In the genomic region with DNA sequence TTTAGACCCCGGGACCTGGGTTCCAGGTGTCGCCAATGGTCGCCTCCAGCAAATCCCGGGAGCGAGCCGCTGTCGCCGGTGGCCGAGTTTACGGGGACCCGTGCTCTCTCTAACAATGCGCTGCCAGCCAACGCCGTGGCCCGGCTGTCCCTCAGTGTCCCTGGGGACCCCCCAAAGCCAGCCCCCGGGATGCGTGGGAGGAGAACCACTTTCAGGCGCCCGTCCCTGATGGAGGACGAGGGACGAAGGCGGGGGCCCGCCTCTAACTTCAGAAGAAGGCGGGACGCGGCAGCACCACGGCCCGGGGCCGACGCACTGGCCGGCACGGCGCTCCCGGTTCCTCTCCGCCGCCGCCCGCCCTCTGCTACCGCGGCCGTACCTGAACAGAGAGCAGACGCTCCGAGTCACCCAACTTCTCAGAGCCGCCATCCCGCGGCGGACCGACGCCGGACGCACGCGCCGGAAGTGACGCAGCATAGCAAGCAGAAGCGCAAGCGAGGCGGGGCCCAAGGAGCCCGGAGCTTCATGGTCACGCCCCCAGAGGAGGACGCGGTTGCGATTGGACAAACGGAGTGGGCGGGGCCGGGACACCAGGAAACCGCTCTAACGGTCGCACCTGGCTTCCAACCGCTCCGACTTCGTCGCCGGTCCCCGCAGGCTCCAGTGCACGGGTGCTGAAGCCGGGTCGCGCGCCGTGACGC, we compare ENCODE assay signal across 7 mouse cellular contexts. TPM values are rescaled to one million over a fixed set of nuclear protein-coding genes. Genes with fewer than 3 reads are reported as not detected.
A peak's percentile ranks its signal among the peaks of the same experiment; 100 is the strongest.
DNase-seq lines count a peak whose midpoint lies in the region; ATAC-seq lines count a peak whose summit lies in the region.

Diablo (minus strand) TSS at position 485 of the 701 bp plus-strand sequence.

- peaks cover 20% of the 10 kb centered on the region for H3K4me1 ChIP-seq in embryonic facial prominence, embryonic 12.5 days
- peaks cover 15% of the 10 kb centered on the region for H3K4me1 ChIP-seq in limb, embryonic 11.5 days (ENCODE audit: control insufficient read depth, insufficient read depth, low read length)
- peaks cover 7% of the 10 kb centered on the region; the same call in 1 of the 2 replicates for H3K4me1 ChIP-seq in midbrain, embryonic 14.5 days (ENCODE audit: control insufficient read depth, insufficient read depth, low read length)

- peak within 1 kb of the TSS; percentile 84 for H3K9ac ChIP-seq in embryonic facial prominence, embryonic 12.5 days
- H3K9ac ChIP-seq in limb, embryonic 11.5 days (ENCODE audit: low read length): peak within 1 kb of the TSS; percentile 87
- peak within 1 kb of the TSS; percentile 73 for H3K9ac ChIP-seq in midbrain, embryonic 14.5 days (replicated peaks; ENCODE audit: low read length)

- WGBS in embryonic facial prominence, embryonic 12.5 days: under 1% methylated on average over 82 of the region's 82 CpGs
- under 1% methylated on average over 75 of the region's 82 CpGs for WGBS in limb, embryonic 11.5 days
- WGBS in midbrain, embryonic 14.5 days: under 1% methylated on average over 82 of the region's 82 CpGs

- H3K9me3 ChIP-seq in embryonic facial prominence, embryonic 12.5 days: no peaks in the 10 kb centered on the region
- no peaks in the 10 kb centered on the region for H3K9me3 ChIP-seq in limb, embryonic 11.5 days (ENCODE audit: control insufficient read depth, low read length)
- no peaks in the 10 kb centered on the region for H3K9me3 ChIP-seq in midbrain, embryonic 14.5 days (ENCODE audit: control insufficient read depth, low read length)

- ATAC-seq in embryonic facial prominence, embryonic 12.5 days (ENCODE audit: insufficient number of reproducible peaks, insufficient read depth, low FRiP score, low TSS enrichment): peak; percentile 94
- peak; percentile 96 for ATAC-seq in limb, embryonic 11.5 days (ENCODE audit: insufficient number of reproducible peaks, low FRiP score, low TSS enrichment, low read depth)
- ATAC-seq in midbrain, embryonic 14.5 days (ENCODE audit: low FRiP score, low TSS enrichment): peak; percentile 98

- no peaks in the 10 kb centered on the region for H3K27me3 ChIP-seq in embryonic facial prominence, embryonic 12.5 days
- H3K27me3 ChIP-seq in limb, embryonic 11.5 days (ENCODE audit: control insufficient read depth, insufficient read depth, low read length): no peaks in the 10 kb centered on the region
- H3K27me3 ChIP-seq in midbrain, embryonic 14.5 days (ENCODE audit: control insufficient read depth, insufficient read depth, low read length): no peaks in the 10 kb centered on the region

- peak; percentile 98 for DNase-seq in adrenal gland, postnatal 25 days
- DNase-seq in heart, adult 11 months: peak; percentile 100
- DNase-seq in kidney, adult 18-20 months: peak; percentile 100
- DNase-seq in limb, embryonic 11.5 days (ENCODE audit: low spot score): peak; percentile 99
- peak; percentile 100 for DNase-seq in midbrain, embryonic 14.5 days
- peak; percentile 97 to 99 for DNase-seq in spleen, adult 18-20 months

- H3K36me3 ChIP-seq in embryonic facial prominence, embryonic 12.5 days: peaks cover 17% of the 10 kb centered on the region; the same call in 1 of the 2 replicates
- no peaks in the 10 kb centered on the region for H3K36me3 ChIP-seq in limb, embryonic 11.5 days (ENCODE audit: control insufficient read depth, insufficient read depth, low read length)
- peaks cover 27% of the 10 kb centered on the region for H3K36me3 ChIP-seq in midbrain, embryonic 14.5 days (ENCODE audit: control insufficient read depth, insufficient read depth, low read length)

- H3K4me3 ChIP-seq in embryonic facial prominence, embryonic 12.5 days: peak within 1 kb of the TSS; percentile 88
- peak within 1 kb of the TSS; percentile 95 for H3K4me3 ChIP-seq in limb, embryonic 11.5 days (ENCODE audit: low read depth, low read length)
- peak within 1 kb of the TSS; percentile 97 for H3K4me3 ChIP-seq in midbrain, embryonic 14.5 days (replicated peaks; ENCODE audit: low read depth, low read length)

- H3K27ac ChIP-seq in embryonic facial prominence, embryonic 12.5 days: peak within 1 kb of the TSS; percentile 72; the same call in 1 of the 2 replicates
- 0 out of 2 replicates have a peak within 1 kb of the TSS, but pooled peaks have one; percentile 30 for H3K27ac ChIP-seq in limb, embryonic 11.5 days (replicated peaks; ENCODE audit: low read depth, low read length)
- H3K27ac ChIP-seq in midbrain, embryonic 14.5 days (replicated peaks; ENCODE audit: low read depth, low read length): peak within 1 kb of the TSS; percentile 83

- peak within 1 kb of the TSS; percentile 80 for H3K4me2 ChIP-seq in embryonic facial prominence, embryonic 12.5 days (replicated peaks)
- H3K4me2 ChIP-seq in limb, embryonic 11.5 days (ENCODE audit: low read depth, severe bottlenecking): peak within 1 kb of the TSS; percentile 94
- peak within 1 kb of the TSS; percentile 94 for H3K4me2 ChIP-seq in midbrain, embryonic 14.5 days (ENCODE audit: low read length)

RNA-seq across cellular contexts. Expression of gene Diablo, which starts in this region (rescaled TPM):
- total RNA-seq in adrenal gland, postnatal 25 days (2021): 65.0 and 79.3 TPM in 2 replicates
- 121 and 125 TPM in 2 replicates for polyA plus RNA-seq in embryonic facial prominence, embryonic 12.5 days (2016; fragmentation: Nextera tagmentation; extraction: Ambion mirVana)
- 120 and 124 TPM in 2 replicates for polyA plus RNA-seq in limb, embryonic 11.5 days (2014; fragmentation: Nextera tagmentation; extraction: Ambion mirVana)
- 101 and 120 TPM in 2 replicates for polyA plus RNA-seq in midbrain, embryonic 14.5 days (2014; fragmentation: Nextera tagmentation; extraction: Ambion mirVana)

Comparison
In these comparisons a context has a peak if more than half of its experiments do, and no peak if none do; other contexts are left out.
1. Peak in every context shown above with its lines: DNase-seq, ATAC-seq, H3K4me3 ChIP-seq and H3K27ac ChIP-seq.
2. H3K27ac ChIP-seq: peak in every context shown above with its lines; median percentile 83 in midbrain, embryonic 14.5 days; 72 in embryonic facial prominence, embryonic 12.5 days; 30 in limb, embryonic 11.5 days.